Mouse (Mus musculus): Measurements from ENCODE around the gene Aldob. TPM values are rescaled to one million over a fixed set of nuclear protein-coding genes. Genes with fewer than 3 reads are reported as not detected.
A peak's percentile ranks its signal among the peaks of the same experiment; 100 is the strongest.
"Not testable (repeated sequence)": the region's sequence is repeated elsewhere in the genome, so short reads cannot be mapped to it uniquely, and the experiment has no call there.

Gene Aldob
- total RNA-seq, 2 experiments from 2014 or later = not detected

DNA sequence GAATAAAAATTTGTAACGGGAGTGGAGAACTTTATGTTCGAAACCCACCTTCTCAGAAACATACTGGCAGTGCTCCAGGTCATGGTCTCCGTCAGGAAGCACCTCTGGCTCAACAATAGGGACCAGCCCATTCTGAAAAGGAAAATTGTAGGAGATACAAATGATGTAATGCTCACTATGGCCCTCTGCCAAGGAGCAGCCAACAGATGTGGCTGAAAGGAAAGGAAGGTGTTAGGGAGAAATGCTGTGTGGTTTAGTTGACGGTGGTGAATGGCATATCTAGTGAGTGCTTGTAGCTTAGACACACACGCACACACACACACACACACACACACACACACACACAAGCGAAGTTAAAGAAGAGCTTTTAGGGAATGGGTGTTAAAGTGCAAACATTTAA is 9.7 kb downstream of the Aldob start:
- intact Hi-C loops (cut with DNase I; ENCODE audit: low total_unique reads) = no loop called here
- no peak for DNase-seq

DNA sequence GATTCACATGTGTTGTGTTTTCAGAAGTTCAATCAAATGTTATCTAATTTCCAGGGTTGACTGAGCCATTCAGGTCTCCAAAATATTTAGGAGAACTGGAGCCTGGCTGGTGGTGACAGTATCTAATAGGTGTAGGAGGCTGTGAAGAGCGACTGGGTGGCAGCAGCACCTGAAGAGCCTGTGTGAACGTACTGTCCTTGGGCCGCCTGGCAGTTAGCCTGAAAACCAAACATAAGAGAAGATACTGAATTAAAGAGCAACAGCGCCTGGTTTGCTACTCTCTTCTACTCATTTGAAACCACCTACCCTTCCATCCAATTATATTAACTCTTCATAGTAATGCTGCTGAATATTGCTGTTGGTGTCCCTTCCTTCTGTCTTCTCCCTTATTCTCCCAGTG is 12.7 kb downstream of the Aldob start:
- DNase-seq = no peak
- intact Hi-C loops (cut with DNase I; ENCODE audit: low total_unique reads) = no loop called here

DNA sequence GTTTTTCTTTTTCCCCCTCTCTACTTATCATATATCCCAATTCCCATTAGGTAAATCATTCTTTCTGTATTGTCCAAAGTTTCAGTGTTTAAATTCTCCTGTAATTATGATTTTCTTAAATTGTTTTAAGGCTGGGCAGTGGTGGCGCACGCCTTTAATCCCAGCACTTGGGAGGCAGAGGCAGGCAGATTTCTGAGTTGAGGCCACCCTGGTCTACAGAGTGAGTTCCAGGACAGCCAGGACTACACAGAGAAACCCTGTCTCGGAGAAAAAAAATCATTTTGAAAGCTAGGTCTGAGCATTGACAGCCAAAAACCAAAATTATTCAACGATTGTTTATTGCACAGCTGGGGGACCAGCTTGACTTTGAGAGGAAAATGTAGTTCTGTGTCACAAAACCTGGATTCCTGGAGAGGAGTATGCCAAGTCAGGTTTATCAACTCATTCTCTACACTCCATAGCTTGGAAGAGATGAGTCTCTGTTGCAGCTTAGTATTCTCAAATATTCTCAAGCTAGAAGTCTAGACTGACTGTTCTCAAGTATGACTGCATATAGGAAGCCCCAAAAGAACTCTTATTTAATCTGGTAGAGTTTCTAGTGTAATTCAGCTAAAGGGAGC is 13.6 kb downstream of the Aldob start:
- intact Hi-C loops (cut with DNase I; ENCODE audit: low total_unique reads) = no loop called here
- no peak for DNase-seq

DNA sequence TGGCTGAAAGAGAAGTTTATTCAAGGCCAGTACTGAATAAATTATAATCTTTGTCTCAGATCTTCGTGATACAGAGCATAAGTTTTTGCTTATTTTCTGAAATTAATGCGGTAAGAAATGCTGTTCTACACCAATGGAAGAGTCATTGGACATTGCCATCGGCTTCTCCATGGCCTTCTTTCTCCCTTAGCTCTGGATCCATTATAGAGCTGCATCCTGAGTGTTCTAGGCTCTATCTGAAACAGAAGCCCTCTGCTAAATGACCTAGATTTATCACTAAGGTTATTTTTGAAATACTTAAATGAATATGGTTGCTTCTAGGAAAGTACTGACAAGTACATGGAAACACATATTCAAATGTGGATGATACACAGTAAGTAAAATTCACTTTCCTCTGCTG is 14.3 kb downstream of the Aldob start:
- DNase-seq = no peak
- intact Hi-C loops (cut with DNase I; ENCODE audit: low total_unique reads) = no loop called here

DNA sequence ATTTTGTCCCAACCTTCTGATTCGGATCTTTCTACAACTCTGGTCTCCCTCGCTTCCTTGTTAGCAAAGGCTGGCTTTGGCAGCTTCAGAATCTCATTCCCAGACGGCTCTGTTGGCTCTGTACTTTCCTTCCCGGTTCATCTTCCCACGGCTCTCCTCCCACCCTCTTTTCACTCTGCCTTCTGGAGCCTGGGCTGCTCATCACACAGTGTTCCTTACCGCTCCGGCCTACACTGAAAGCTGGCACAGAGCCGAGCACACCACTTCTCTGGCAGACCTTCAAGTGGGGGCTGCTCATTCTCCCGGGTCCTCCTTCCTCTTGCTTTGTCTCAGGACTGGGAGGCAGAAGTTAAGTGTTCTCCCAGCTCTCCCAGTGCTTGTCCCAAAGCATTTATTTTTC is 26.8 kb downstream of the Aldob start:
- intact Hi-C loops (cut with DNase I; ENCODE audit: low total_unique reads) = no loop called here
- DNase-seq = peak; percentile 6

DNA sequence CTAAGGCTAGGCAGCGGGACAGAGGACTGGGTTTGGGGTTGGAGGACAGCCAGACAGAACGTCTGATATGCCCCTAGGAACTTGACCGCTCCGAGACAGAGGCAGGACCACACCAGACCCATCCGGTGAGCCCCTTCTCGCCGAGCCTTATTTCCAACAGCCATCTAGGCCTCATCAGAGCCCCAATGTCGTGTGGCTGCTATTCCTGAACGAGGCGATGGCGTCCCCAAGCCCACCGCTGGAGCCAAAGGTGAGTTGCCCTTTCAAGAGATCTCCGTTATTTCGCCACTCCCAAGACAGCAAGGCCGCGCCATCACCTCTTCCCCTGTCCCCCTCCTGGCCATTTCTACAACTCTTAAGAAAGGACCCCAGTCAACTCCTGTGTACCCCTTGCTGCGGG is 28.0 kb downstream of the Aldob start:
- intact Hi-C loops (cut with DNase I; ENCODE audit: low total_unique reads) = no loop called here
- DNase-seq = no peak

DNA sequence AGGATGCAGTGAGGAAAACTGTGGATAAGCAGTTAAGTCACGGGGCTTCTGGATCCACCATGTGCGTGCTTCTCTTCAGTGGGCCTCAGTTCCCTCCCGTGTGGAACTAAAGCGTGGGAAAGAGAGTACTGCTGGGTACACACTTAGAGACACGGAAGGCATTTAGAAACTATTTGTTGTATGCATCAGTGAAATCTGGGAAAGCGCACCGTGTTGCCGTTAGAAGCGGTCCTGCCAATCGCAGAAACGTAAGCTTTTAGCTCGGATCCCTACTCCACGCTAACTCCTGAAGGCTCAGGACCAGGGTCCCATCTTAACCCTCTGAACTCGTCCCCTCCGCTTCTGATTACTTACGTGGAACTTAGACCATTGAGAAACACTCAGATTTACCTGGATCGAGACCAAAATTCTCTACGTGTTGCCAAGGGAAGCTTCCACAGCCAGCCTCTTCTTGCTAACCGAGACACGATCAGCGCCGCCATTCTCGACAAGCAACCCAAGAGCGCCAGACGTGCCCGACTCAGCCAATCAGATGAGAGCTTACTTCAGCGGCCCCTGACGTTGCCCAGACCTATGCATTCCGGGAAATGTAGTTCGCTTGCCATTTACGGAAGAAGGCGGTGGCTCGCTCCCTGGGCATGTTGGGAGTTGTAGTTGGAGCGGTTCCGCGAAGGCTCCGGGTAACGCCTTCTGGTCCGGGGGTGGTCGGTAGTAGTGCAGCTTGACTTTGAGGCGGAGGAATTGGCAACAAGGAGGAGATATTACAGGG is 28.6 kb downstream of the Aldob start, which contains the start of the genes Mrpl50 and Zfp189:
Gene Mrpl50 (minus strand): TSS at position 522 of the 769 bp plus-strand sequence.
Gene Zfp189 (plus strand): TSS at position 605 of the 769 bp plus-strand sequence.
- intact Hi-C loops (cut with DNase I; ENCODE audit: low total_unique reads) = no loop called here

DNA sequence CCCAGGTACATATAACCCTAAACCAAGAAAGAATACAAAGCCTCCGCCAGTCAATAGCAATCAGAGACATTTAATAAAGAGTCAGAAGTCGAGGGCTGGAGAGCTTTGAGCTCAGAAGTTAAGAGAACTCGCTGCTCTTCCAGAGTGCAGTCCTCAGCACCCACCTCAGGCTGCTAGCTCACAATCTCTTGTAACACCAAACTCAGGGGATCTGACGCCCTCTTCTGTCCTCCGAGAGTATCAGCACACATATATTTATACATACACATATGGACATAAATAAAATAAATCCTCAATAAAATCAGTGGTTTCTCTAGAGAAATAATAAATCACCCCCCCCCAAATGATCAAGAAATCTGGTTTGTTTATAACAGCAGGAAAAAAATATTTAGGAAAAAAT is 29.9 kb downstream of the Aldob start:
- DNase-seq = no peak
- intact Hi-C loops (cut with DNase I; ENCODE audit: low total_unique reads) = no loop called here

More for the DNA sequence above, 28.6 kb downstream of the Aldob start, which contains the start of the genes Mrpl50 and Zfp189:
- DNase-seq = peak; percentile 91

DNA sequence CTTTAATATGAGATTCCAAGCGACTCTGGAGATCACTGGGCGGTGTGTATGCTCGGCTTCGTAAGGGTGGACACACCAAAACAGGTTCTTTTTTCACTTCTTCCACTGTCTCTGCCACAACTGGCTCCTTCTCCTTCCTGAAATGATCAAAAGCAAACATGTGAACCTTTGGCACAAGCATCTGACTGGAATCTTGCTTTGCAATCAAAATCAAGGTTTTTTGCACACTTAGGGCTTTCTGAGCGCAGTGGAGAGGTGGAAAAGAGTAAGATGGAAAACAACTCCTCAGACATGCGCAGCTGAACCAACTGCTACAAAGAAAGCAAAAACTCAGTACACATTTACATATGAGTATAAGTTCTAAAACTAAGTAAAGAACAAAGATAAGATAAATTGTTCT is 34.9 kb downstream of the Aldob start:
- no peak for DNase-seq
- intact Hi-C loops (cut with DNase I; ENCODE audit: low total_unique reads) = no loop called here

DNA sequence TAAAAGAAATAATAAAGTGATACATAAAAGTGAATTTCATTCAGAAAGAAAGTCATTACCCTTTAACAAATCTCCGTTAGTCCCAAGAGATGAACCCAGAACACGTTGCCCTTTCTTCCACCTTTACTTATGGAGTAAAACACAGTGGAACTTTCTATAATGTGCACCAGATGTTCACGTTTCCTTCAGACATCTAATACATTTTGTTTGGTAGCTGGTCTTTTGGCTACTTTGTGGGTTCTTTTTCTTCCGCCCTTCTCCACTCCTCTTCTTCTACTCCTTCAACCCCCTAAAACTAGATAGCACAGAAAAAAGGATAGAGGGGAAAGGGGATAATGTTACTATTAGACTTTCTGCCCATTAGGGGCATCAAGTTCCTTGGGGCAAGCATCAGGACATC is 36.7 kb downstream of the Aldob start:
- intact Hi-C loops (cut with DNase I; ENCODE audit: low total_unique reads) = no loop called here
- no peak for DNase-seq

DNA sequence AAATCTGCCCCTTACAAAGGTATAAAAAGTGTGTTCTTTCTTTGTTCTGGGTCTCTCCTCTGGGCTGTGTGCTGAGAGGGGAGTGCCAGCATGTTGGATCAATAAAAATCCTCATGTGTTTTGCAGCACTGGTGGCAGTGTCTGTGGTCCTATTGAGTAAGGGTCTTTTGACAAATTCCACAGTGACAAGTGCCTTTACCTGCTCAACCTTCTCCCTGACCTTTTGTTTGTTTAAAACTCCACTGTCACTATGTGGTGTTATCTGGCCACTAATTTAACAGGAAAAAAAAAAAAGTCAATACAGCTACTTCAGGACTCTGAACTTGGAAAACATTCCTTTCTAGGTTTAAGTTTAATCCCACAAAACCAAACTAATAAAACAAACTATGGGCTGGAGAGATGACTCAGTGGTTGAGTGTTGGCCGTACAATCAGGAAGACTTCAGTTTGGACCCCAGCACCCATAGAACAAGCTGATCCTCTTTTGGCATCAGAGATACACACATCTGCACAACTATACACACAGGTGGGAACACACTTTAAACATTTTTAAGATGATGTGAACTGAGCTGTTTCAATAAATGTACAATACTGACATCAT is 39.0 kb downstream of the Aldob start:
- DNase-seq; intact Hi-C loops (cut with DNase I; ENCODE audit: low total_unique reads): not testable (repeated sequence)

DNA sequence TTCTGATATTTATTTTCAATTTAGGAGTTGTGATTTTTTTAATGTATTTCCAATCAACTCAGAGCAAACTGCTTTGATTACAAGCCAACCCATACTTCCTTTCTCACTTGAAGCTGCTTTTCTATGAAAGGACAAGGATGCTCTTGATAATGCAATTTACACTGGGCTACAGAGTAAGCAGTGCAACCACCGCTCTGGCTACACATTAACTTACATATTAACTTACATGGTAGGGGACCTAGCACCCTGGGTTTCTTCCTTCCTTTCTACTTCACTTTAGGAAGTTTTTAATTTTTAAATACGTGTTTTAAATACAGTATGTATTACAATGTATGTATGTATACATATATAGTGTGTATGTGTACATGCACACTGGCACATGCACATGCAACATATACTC is 40.2 kb downstream of the Aldob start:
- no peak for DNase-seq
- intact Hi-C loops (cut with DNase I; ENCODE audit: low total_unique reads) = no loop called here

DNA sequence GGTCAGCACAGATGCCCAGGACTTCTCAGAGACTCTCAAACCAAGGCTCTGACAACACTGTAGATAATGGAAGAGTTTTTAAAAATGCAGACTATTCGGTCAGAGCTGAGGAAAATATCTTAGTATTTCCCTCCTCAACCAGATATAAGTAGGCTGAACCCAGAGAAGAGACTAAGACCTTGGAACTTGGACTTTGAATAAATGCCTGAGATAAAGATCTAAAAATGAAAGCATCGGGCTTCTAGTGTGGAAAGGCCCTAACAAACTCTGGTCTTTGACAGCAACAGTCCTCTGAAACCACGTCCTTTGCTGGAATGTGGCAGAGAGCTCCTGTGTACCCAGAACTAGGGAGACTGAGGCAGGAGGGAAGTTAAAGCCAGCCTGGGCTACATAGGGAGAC is 43.0 kb downstream of the Aldob start, which contains the start of gene Baat:
Gene Baat (minus strand): TSS at position 172 of the 400 bp plus-strand sequence.
- intact Hi-C loops (cut with DNase I; ENCODE audit: low total_unique reads) = no loop called here
- no peak for DNase-seq

DNA sequence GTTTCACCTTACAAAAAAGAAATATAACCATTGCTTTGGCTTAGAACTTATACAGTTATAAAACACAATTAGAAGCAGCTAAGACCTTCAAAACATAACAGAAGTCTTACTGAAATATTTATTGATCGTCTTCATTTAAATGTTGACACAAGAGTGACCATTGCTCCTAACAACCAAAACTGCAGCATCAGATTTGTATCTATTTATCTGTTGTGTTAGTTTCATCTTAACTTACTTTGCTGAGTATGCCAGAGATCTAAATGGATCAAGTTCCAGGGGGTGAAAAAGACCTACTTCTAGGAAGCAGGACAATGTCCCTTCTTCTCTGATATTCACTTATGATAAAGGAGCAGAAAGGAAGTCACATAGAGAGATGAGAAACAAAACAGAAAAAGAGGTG is 45.8 kb downstream of the Aldob start:
- DNase-seq = no peak
- intact Hi-C loops (cut with DNase I; ENCODE audit: low total_unique reads) = no loop called here

Other genes starting within 250 kb of the Aldob start
- gene Acnat2, start 141.4 kb downstream of the Aldob start, total RNA-seq (2021) = not detected
- gene Acnat1, start 75.6 kb downstream of the Aldob start, total RNA-seq (2021) = not detected
- under 1 TPM in 1 of 2 experiments, not detected in 1; 0.18 TPM for gene Baat, start 43.0 kb downstream of the Aldob start, total RNA-seq (2021)
- 10 to 100 TPM; 29.9 to 32.0 TPM for gene Mrpl50, start 28.5 kb downstream of the Aldob start, total RNA-seq (2021)
- gene Zfp189, start 28.4 kb downstream of the Aldob start, total RNA-seq (2021) = 1 to 10 TPM; 3.0 to 3.8 TPM
- gene Tmem246, start 48.3 kb upstream of the Aldob start, total RNA-seq (2021) = 10 to 100 TPM; 34.9 to 35.5 TPM
- gene Rnf20, start 82.5 kb upstream of the Aldob start, total RNA-seq (2021) = 10 to 100 TPM; 27.7 to 28.6 TPM
- gene Ppp3r2, start 132.5 kb upstream of the Aldob start, total RNA-seq (2021) = not detected